Mouse (Mus musculus) neural tube, embryonic 12.5 days (tissue): ENCODE measurements around the gene Ssu2. TPM values are rescaled to one million over a fixed set of nuclear protein-coding genes. Genes with fewer than 3 reads are reported as not detected.

Experiments
- ATAC-seq: fragments of 200-750 bp; cut with Nextera tagmentation; 2 replicates; pipeline ENCODE4 v1.8.0; 2017; ENCODE audit warnings: low read depth, mild to moderate bottlenecking, moderate TSS enrichment, moderate library complexity; ENCODE audit not compliant: low FRiP score
- H3K27ac ChIP-seq: fragments of 300-500 bp; sonication (generic); 2 replicates; pipeline ENCODE4 v1.5.1; 2016
- H3K27me3 ChIP-seq: fragments of 300-500 bp; sonication (generic); replicated peaks from 2 replicates; pipeline ENCODE4 v1.6.1; 2016; ENCODE audit warnings: mild to moderate bottlenecking
- H3K36me3 ChIP-seq: fragments of 300-500 bp; sonication (generic); 2 replicates; pipeline ENCODE4 v1.6.1; 2016; ENCODE audit warnings: mild to moderate bottlenecking
- H3K4me1 ChIP-seq: fragments of 300-500 bp; sonication (generic); 2 replicates; pipeline ENCODE4 v1.6.1; 2016
- H3K4me2 ChIP-seq: fragments of 300-500 bp; sonication (generic); replicated peaks from 2 replicates; pipeline ENCODE4 v1.6.1; 2016; ENCODE audit warnings: mild to moderate bottlenecking
- H3K4me3 ChIP-seq: fragments of 300-500 bp; sonication (generic); 2 replicates; pipeline ENCODE4 v1.5.1; 2016
- H3K9ac ChIP-seq: fragments of 300-500 bp; sonication (generic); 2 replicates; pipeline ENCODE4 v1.6.1; 2016; ENCODE audit warnings: mild to moderate bottlenecking
- H3K9me3 ChIP-seq: fragments of 300-500 bp; sonication (generic); 2 replicates; pipeline ENCODE4 v1.6.1; 2016; ENCODE audit warnings: mild to moderate bottlenecking
- WGBS: fragments of 180-500 bp; shearing (Covaris S2); methylation state at CpG from one replicate; pipeline ENCODE4 v1.1.7; 2016; 5-methylcytosine and 5-hydroxymethylcytosine counted together
- polyA plus RNA-seq: library from polyadenylated mRNA; unstranded; fragments of >200 nt; fragmentation: Nextera tagmentation; extraction: Ambion mirVana; gene quantifications from 2 replicates; pipeline ENCODE4 v1.2.1, GENCODE M21; 2016

Gene Ssu2
- polyA plus RNA-seq, 1 experiment from 2014 or later: 0.55 TPM

GRCm38 (mm10) chr6:112382990-112383685, 4.7 kb downstream of the Ssu2 start:
- ATAC-seq: peak; percentile 41; the same call in 1 of the 2 replicates
- H3K27ac ChIP-seq: no peak overlapping the region

GRCm38 (mm10) chr6:112379054-112379453, 8.8 kb downstream of the Ssu2 start:
- H3K27me3 ChIP-seq: no peaks in the 10 kb centered on the region
- H3K4me2 ChIP-seq: no peak overlapping the region
- ATAC-seq: no peak
- no peak overlapping the region for H3K9ac ChIP-seq
- H3K9me3 ChIP-seq: no peaks in the 10 kb centered on the region
- H3K4me1 ChIP-seq: no peaks in the 10 kb centered on the region
- no peak overlapping the region for H3K27ac ChIP-seq
- H3K4me3 ChIP-seq: no peak overlapping the region
- H3K36me3 ChIP-seq: no peaks in the 10 kb centered on the region
- 92% methylated on average over 9 of the region's 9 CpGs for WGBS

More at GRCm38 (mm10) chr6:112382990-112383685, 4.7 kb downstream of the Ssu2 start:
- no peak overlapping the region for H3K9ac ChIP-seq
- WGBS: 81% methylated on average over 8 of the region's 8 CpGs
- H3K4me3 ChIP-seq: no peak overlapping the region
- H3K9me3 ChIP-seq: no peaks in the 10 kb centered on the region
- H3K4me1 ChIP-seq: no peaks in the 10 kb centered on the region
- H3K36me3 ChIP-seq: no peaks in the 10 kb centered on the region
- H3K27me3 ChIP-seq: no peaks in the 10 kb centered on the region
- H3K4me2 ChIP-seq: no peak overlapping the region

- no peaks in the 10 kb centered on the region for H3K36me3 ChIP-seq
- no peak for ATAC-seq
- 68% methylated on average over 10 of the region's 13 CpGs for WGBS
- H3K27me3 ChIP-seq: no peaks in the 10 kb centered on the region
- H3K9me3 ChIP-seq: no peaks in the 10 kb centered on the region
- H3K9ac ChIP-seq: no peak overlapping the region
- no peak overlapping the region for H3K4me2 ChIP-seq
- H3K4me3 ChIP-seq: no peak overlapping the region
- H3K27ac ChIP-seq: no peak overlapping the region
- no peaks in the 10 kb centered on the region for H3K4me1 ChIP-seq
Observed at GRCm38 (mm10) chr6:112375661-112376392, 12.0 kb downstream of the Ssu2 start.

- WGBS: 44% methylated on average over 8 of the region's 8 CpGs
- Histone ChIP-seq H3K4me3 (no peak overlapping the region), H3K9ac (no peak overlapping the region), H3K4me1 (no peaks in the 10 kb centered on the region), H3K4me2 (no peak overlapping the region), H3K36me3 (no peaks in the 10 kb centered on the region), H3K9me3 (no peaks in the 10 kb centered on the region), H3K27me3 (no peaks in the 10 kb centered on the region), H3K27ac (no peak overlapping the region)
- peak; percentile 80 for ATAC-seq
Observed at GRCm38 (mm10) chr6:112373886-112374585, 13.8 kb downstream of the Ssu2 start.

GRCm38 (mm10) chr6:112365294-112365693, 22.5 kb downstream of the Ssu2 start:
- no peaks in the 10 kb centered on the region for H3K36me3 ChIP-seq
- no peak overlapping the region for H3K4me2 ChIP-seq
- no peak overlapping the region for H3K9ac ChIP-seq
- no peak overlapping the region for H3K27ac ChIP-seq
- H3K9me3 ChIP-seq: no peaks in the 10 kb centered on the region
- H3K4me3 ChIP-seq: no peak overlapping the region
- no peak for ATAC-seq
- 84% methylated on average over 10 of the region's 10 CpGs for WGBS
- no peaks in the 10 kb centered on the region for H3K27me3 ChIP-seq
- H3K4me1 ChIP-seq: no peaks in the 10 kb centered on the region

GRCm38 (mm10) chr6:112364581-112364980, 23.2 kb downstream of the Ssu2 start:
- Histone ChIP-seq H3K4me3 (no peak overlapping the region), H3K27ac (no peak overlapping the region), H3K36me3 (no peaks in the 10 kb centered on the region), H3K9me3 (no peaks in the 10 kb centered on the region), H3K4me1 (no peaks in the 10 kb centered on the region), H3K27me3 (no peaks in the 10 kb centered on the region), H3K9ac (no peak overlapping the region), H3K4me2 (no peak overlapping the region)
- WGBS: 53% methylated on average over 2 of the region's 2 CpGs
- ATAC-seq: no peak

GRCm38 (mm10) chr6:112362349-112362958, 25.4 kb downstream of the Ssu2 start:
- H3K4me2 ChIP-seq: no peak overlapping the region
- no peaks in the 10 kb centered on the region for H3K36me3 ChIP-seq
- H3K27me3 ChIP-seq: no peaks in the 10 kb centered on the region
- no peaks in the 10 kb centered on the region for H3K4me1 ChIP-seq
- no peaks in the 10 kb centered on the region for H3K9me3 ChIP-seq
- no peak overlapping the region for H3K9ac ChIP-seq
- WGBS: 40% methylated on average over 6 of the region's 6 CpGs
- H3K27ac ChIP-seq: no peak overlapping the region
- ATAC-seq: peak; percentile 71
- no peak overlapping the region for H3K4me3 ChIP-seq

GRCm38 (mm10) chr6:112360676-112361075, 27.1 kb downstream of the Ssu2 start:
- Histone ChIP-seq H3K27ac (no peak overlapping the region), H3K9ac (no peak overlapping the region), H3K4me3 (no peak overlapping the region), H3K9me3 (no peaks in the 10 kb centered on the region), H3K27me3 (no peaks in the 10 kb centered on the region), H3K4me2 (no peak overlapping the region), H3K36me3 (no peaks in the 10 kb centered on the region), H3K4me1 (no peaks in the 10 kb centered on the region)
- WGBS: 85% methylated on average over 8 of the region's 8 CpGs
- ATAC-seq: no peak

- Histone ChIP-seq H3K4me2 (no peak overlapping the region), H3K4me3 (no peak overlapping the region), H3K36me3 (no peaks in the 10 kb centered on the region), H3K27ac (no peak overlapping the region), H3K4me1 (no peaks in the 10 kb centered on the region), H3K9ac (no peak overlapping the region), H3K9me3 (no peaks in the 10 kb centered on the region), H3K27me3 (no peaks in the 10 kb centered on the region)
- WGBS: 86% methylated on average over 1 of the region's 1 CpGs
- ATAC-seq: no peak
Observed at GRCm38 (mm10) chr6:112359341-112359740, 28.5 kb downstream of the Ssu2 start.

GRCm38 (mm10) chr6:112350452-112350851, 37.4 kb downstream of the Ssu2 start:
- WGBS: 91% methylated on average over 4 of the region's 4 CpGs

GRCm38 (mm10) chr6:112339016-112339415, 48.8 kb downstream of the Ssu2 start:
- Histone ChIP-seq H3K27ac (no peak overlapping the region), H3K36me3 (no peaks in the 10 kb centered on the region), H3K4me2 (no peak overlapping the region), H3K27me3 (no peaks in the 10 kb centered on the region), H3K9me3 (no peaks in the 10 kb centered on the region), H3K9ac (no peak overlapping the region), H3K4me3 (no peak overlapping the region), H3K4me1 (no peaks in the 10 kb centered on the region)
- WGBS: 85% methylated on average over 4 of the region's 4 CpGs
- no peak for ATAC-seq

More at GRCm38 (mm10) chr6:112350452-112350851, 37.4 kb downstream of the Ssu2 start:
- no peak overlapping the region for H3K4me2 ChIP-seq
- H3K4me3 ChIP-seq: no peak overlapping the region
- H3K27ac ChIP-seq: no peak overlapping the region
- no peaks in the 10 kb centered on the region for H3K9me3 ChIP-seq
- no peaks in the 10 kb centered on the region for H3K4me1 ChIP-seq
- no peak for ATAC-seq
- H3K27me3 ChIP-seq: no peaks in the 10 kb centered on the region
- H3K36me3 ChIP-seq: no peaks in the 10 kb centered on the region
- no peak overlapping the region for H3K9ac ChIP-seq

GRCm38 (mm10) chr6:112337667-112338066, 50.2 kb downstream of the Ssu2 start:
- H3K9ac ChIP-seq: no peak overlapping the region
- H3K27ac ChIP-seq: no peak overlapping the region
- ATAC-seq: no peak
- H3K36me3 ChIP-seq: no peaks in the 10 kb centered on the region
- no peak overlapping the region for H3K4me3 ChIP-seq
- 87% methylated on average over 6 of the region's 6 CpGs for WGBS
- H3K4me1 ChIP-seq: no peaks in the 10 kb centered on the region
- H3K9me3 ChIP-seq: no peaks in the 10 kb centered on the region
- H3K4me2 ChIP-seq: no peak overlapping the region
- H3K27me3 ChIP-seq: no peaks in the 10 kb centered on the region
